Mouse (Mus musculus) cerebellum, adult 9-10 months (tissue): ENCODE results near the gene Fstl4.

Source experiments
- DNase-seq: peaks from one replicate; pipeline ENCODE4 v3.0.0; 2022

The Fstl4 gene

GRCm38 (mm10) chr11:52915648-52916047, 151.2 kb downstream of the Fstl4 start:
- DNase-seq = no peak

GRCm38 (mm10) chr11:52919231-52919960, 155.0 kb downstream of the Fstl4 start:
- peak; percentile 32 for DNase-seq

- DNase-seq = no peak
These were observed 159.8 kb downstream of the Fstl4 start for GRCm38 (mm10) chr11:52924196-52924595.

- DNase-seq = no peak
These were observed 163.9 kb downstream of the Fstl4 start for GRCm38 (mm10) chr11:52928321-52928720.

GRCm38 (mm10) chr11:52939336-52940070, 175.1 kb downstream of the Fstl4 start:
- no peak for DNase-seq

- no peak for DNase-seq
These were observed 178.5 kb downstream of the Fstl4 start for GRCm38 (mm10) chr11:52942967-52943366.

GRCm38 (mm10) chr11:52954995-52955394, 190.6 kb downstream of the Fstl4 start:
- no peak for DNase-seq

- no peak for DNase-seq
These were observed 204.4 kb downstream of the Fstl4 start for GRCm38 (mm10) chr11:52968809-52969208.

- DNase-seq = no peak
These were observed 206.0 kb downstream of the Fstl4 start for GRCm38 (mm10) chr11:52970396-52970795.

- no peak for DNase-seq
These were observed 222.6 kb downstream of the Fstl4 start for GRCm38 (mm10) chr11:52986986-52987385.

- DNase-seq = no peak
These were observed 230.3 kb downstream of the Fstl4 start for GRCm38 (mm10) chr11:52994688-52995087.

- no peak for DNase-seq
These were observed 232.1 kb downstream of the Fstl4 start for GRCm38 (mm10) chr11:52996434-52997093.

- no peak for DNase-seq
These were observed 233.0 kb downstream of the Fstl4 start for GRCm38 (mm10) chr11:52997421-52997820.

- DNase-seq = no peak
These were observed 235.8 kb downstream of the Fstl4 start for GRCm38 (mm10) chr11:53000226-53000625.

- no peak for DNase-seq
These were observed 238.9 kb downstream of the Fstl4 start for GRCm38 (mm10) chr11:53003361-53003760.

- DNase-seq = no peak
These were observed 239.4 kb downstream of the Fstl4 start for GRCm38 (mm10) chr11:53003811-53004210.

- DNase-seq = no peak
These were observed 245.2 kb downstream of the Fstl4 start for GRCm38 (mm10) chr11:53009597-53009996.

- no peak for DNase-seq
These were observed 247.6 kb downstream of the Fstl4 start for GRCm38 (mm10) chr11:53011996-53012505.

- DNase-seq = peak; percentile 31
These were observed 249.5 kb downstream of the Fstl4 start for GRCm38 (mm10) chr11:53013906-53014305.

GRCm38 (mm10) chr11:53016358-53017021, 252.1 kb downstream of the Fstl4 start:
- no peak for DNase-seq

- DNase-seq = no peak
These were observed 255.1 kb downstream of the Fstl4 start for GRCm38 (mm10) chr11:53019509-53019908.

GRCm38 (mm10) chr11:53024403-53024802, 260.0 kb downstream of the Fstl4 start:
- no peak for DNase-seq

- peak; percentile 70 for DNase-seq
These were observed 261.3 kb downstream of the Fstl4 start for GRCm38 (mm10) chr11:53025686-53026085.
